Mouse (Mus musculus): ENCODE data around the gene Nudt17.
"Not testable (repeated sequence)": the region's sequence is repeated elsewhere in the genome, so short reads cannot be mapped to it uniquely, and the experiment has no call there.

Gene Nudt17

GRCm38 (mm10) chr3:96701003-96701402 is 7.4 kb downstream of the Nudt17 start:
- no peak for DNase-seq

- DNase-seq, result peak; percentile 74
These were observed 8.0 kb downstream of the Nudt17 start for GRCm38 (mm10) chr3:96700376-96700775.

GRCm38 (mm10) chr3:96698993-96699690 is 9.2 kb downstream of the Nudt17 start:
- DNase-seq, result no peak

GRCm38 (mm10) chr3:96696766-96697732 is 11.3 kb downstream of the Nudt17 start:
- DNase-seq, result peak; percentile 80

- peak; percentile 69 for DNase-seq
These were observed 12.1 kb downstream of the Nudt17 start, which contains the start of gene Pias3 for GRCm38 (mm10) chr3:96696198-96696765. Gene Pias3 (plus strand): TSS chr3:96696384.

GRCm38 (mm10) chr3:96693579-96693978 is 14.8 kb downstream of the Nudt17 start:
- DNase-seq, result no peak

- peak; percentile 35 for DNase-seq
These were observed 15.9 kb downstream of the Nudt17 start for GRCm38 (mm10) chr3:96692506-96692905.

- no peak for DNase-seq
These were observed 18.1 kb downstream of the Nudt17 start for GRCm38 (mm10) chr3:96690298-96690697.

- DNase-seq, result no peak
These were observed 19.5 kb downstream of the Nudt17 start for GRCm38 (mm10) chr3:96688854-96689253.

- not testable (repeated sequence) for DNase-seq
These were observed 22.3 kb downstream of the Nudt17 start for GRCm38 (mm10) chr3:96686057-96686456.

GRCm38 (mm10) chr3:96684822-96685156 is 23.6 kb downstream of the Nudt17 start:
- DNase-seq, result no peak

GRCm38 (mm10) chr3:96684151-96684821 is 24.1 kb downstream of the Nudt17 start:
- DNase-seq, result no peak

GRCm38 (mm10) chr3:96683496-96683895 is 24.9 kb downstream of the Nudt17 start:
- no peak for DNase-seq

GRCm38 (mm10) chr3:96680269-96680956 is 27.9 kb downstream of the Nudt17 start:
- no peak for DNase-seq

- DNase-seq, result no peak
These were observed 29.1 kb downstream of the Nudt17 start for GRCm38 (mm10) chr3:96679159-96679674.

GRCm38 (mm10) chr3:96678456-96678855 is 29.9 kb downstream of the Nudt17 start:
- no peak for DNase-seq

- DNase-seq, result no peak
These were observed 32.7 kb downstream of the Nudt17 start for GRCm38 (mm10) chr3:96675690-96676089.

GRCm38 (mm10) chr3:96675171-96675570 is 33.2 kb downstream of the Nudt17 start:
- DNase-seq, result no peak

GRCm38 (mm10) chr3:96674442-96674841 is 33.9 kb downstream of the Nudt17 start:
- no peak for DNase-seq

GRCm38 (mm10) chr3:96673514-96673913 is 34.8 kb downstream of the Nudt17 start:
- DNase-seq, result no peak

GRCm38 (mm10) chr3:96671519-96671918 is 36.8 kb downstream of the Nudt17 start:
- no peak for DNase-seq
